Mouse (Mus musculus): ENCODE data around the gene Abcc5. TPM values are rescaled to one million over a fixed set of nuclear protein-coding genes. Genes with fewer than 3 reads are reported as not detected.
"Not testable (repeated sequence)": the region's sequence is repeated elsewhere in the genome, so short reads cannot be mapped to it uniquely, and the experiment has no call there.

Abcc5 gene
- polyA plus RNA-seq, 1 experiment from 2014 or later, result 80.9 TPM

DNA sequence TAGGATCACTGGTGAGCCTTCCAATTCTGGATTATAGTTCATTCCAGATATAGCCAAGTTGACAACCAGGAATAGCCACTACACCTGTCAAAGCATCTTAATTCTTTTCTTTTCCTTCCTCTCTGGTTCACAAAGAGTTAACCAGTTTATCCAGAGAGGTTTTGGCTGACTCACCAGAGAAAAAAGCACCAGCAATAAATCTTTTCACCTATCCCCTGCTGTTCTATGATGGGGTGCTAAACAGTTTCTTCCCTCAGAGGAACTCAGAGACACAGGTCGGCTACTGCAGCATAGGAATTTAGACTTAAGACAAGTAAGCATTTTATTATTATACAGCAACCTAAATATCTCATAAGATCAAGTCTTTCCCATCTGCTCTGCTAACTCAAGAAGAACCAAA lies 29.9 kb upstream of the Abcc5 start:
- H3K27me3 ChIP-seq (ENCODE audit: control insufficient read depth, insufficient read depth, low read length), result no peaks in the 10 kb centered on the region
- no peak overlapping the region for H3K4me2 ChIP-seq (ENCODE audit: low read depth)
- H3K9ac ChIP-seq (ENCODE audit: low read length), result no peak overlapping the region
- no peaks in the 10 kb centered on the region for H3K4me1 ChIP-seq (ENCODE audit: control insufficient read depth, insufficient read depth, low read length)
- no peak overlapping the region for H3K4me3 ChIP-seq (ENCODE audit: low read depth, low read length)
- no peak overlapping the region for H3K27ac ChIP-seq (ENCODE audit: low read depth, low read length)
- WGBS, result 2% methylated on average over 1 of the region's 1 CpGs
- ATAC-seq (ENCODE audit: insufficient read depth, low FRiP score, low TSS enrichment) (no peak), DNase-seq (ENCODE audit: low spot score) (no peak)
- no peaks in the 10 kb centered on the region for H3K36me3 ChIP-seq (ENCODE audit: control insufficient read depth, insufficient read depth, low read length)
- no peaks in the 10 kb centered on the region for H3K9me3 ChIP-seq (ENCODE audit: control insufficient read depth, low read length)

- no peaks in the 10 kb centered on the region for H3K9me3 ChIP-seq (ENCODE audit: control insufficient read depth, low read length)
- no peak for ATAC-seq (ENCODE audit: insufficient read depth, low FRiP score, low TSS enrichment)
- DNase-seq (ENCODE audit: low spot score), result no peak
- H3K4me3 ChIP-seq (ENCODE audit: low read depth, low read length), result no peak overlapping the region
- H3K4me1 ChIP-seq (ENCODE audit: control insufficient read depth, insufficient read depth, low read length), result no peaks in the 10 kb centered on the region
- 90% methylated on average over 6 of the region's 6 CpGs for WGBS
- no peaks in the 10 kb centered on the region for H3K36me3 ChIP-seq (ENCODE audit: control insufficient read depth, insufficient read depth, low read length)
- H3K27me3 ChIP-seq (ENCODE audit: control insufficient read depth, insufficient read depth, low read length), result no peaks in the 10 kb centered on the region
- no peak overlapping the region for H3K27ac ChIP-seq (ENCODE audit: low read depth, low read length)
- no peak overlapping the region for H3K9ac ChIP-seq (ENCODE audit: low read length)
- H3K4me2 ChIP-seq (ENCODE audit: low read depth), result no peak overlapping the region
Measured at GRCm38 (mm10) chr16:20454155-20454654, 28.0 kb upstream of the Abcc5 start.

GRCm38 (mm10) chr16:20451774-20452173 lies 25.6 kb upstream of the Abcc5 start:
- no peaks in the 10 kb centered on the region for H3K36me3 ChIP-seq (ENCODE audit: control insufficient read depth, insufficient read depth, low read length)
- H3K27me3 ChIP-seq (ENCODE audit: control insufficient read depth, insufficient read depth, low read length), result no peaks in the 10 kb centered on the region
- no peak overlapping the region for H3K9ac ChIP-seq (ENCODE audit: low read length)
- no peak overlapping the region for H3K4me2 ChIP-seq (ENCODE audit: low read depth)
- H3K4me1 ChIP-seq (ENCODE audit: control insufficient read depth, insufficient read depth, low read length), result no peaks in the 10 kb centered on the region
- H3K9me3 ChIP-seq (ENCODE audit: control insufficient read depth, low read length), result no peaks in the 10 kb centered on the region
- DNase-seq (ENCODE audit: low spot score), result no peak
- no peak overlapping the region for H3K27ac ChIP-seq (ENCODE audit: low read depth, low read length)
- no peak overlapping the region for H3K4me3 ChIP-seq (ENCODE audit: low read depth, low read length)
- 64% methylated on average over 6 of the region's 6 CpGs for WGBS
- no peak for ATAC-seq (ENCODE audit: insufficient read depth, low FRiP score, low TSS enrichment)

- Histone ChIP-seq H3K27ac (ENCODE audit: low read depth, low read length) (no peak overlapping the region), H3K9me3 (ENCODE audit: control insufficient read depth, low read length) (no peaks in the 10 kb centered on the region), H3K36me3 (ENCODE audit: control insufficient read depth, insufficient read depth, low read length) (no peaks in the 10 kb centered on the region), H3K4me3 (ENCODE audit: low read depth, low read length) (no peak overlapping the region), H3K4me1 (ENCODE audit: control insufficient read depth, insufficient read depth, low read length) (no peaks in the 10 kb centered on the region), H3K9ac (ENCODE audit: low read length) (no peak overlapping the region), H3K27me3 (ENCODE audit: control insufficient read depth, insufficient read depth, low read length) (no peaks in the 10 kb centered on the region), H3K4me2 (ENCODE audit: low read depth) (no peak overlapping the region)
- ATAC-seq (ENCODE audit: insufficient read depth, low FRiP score, low TSS enrichment) (no peak), DNase-seq (ENCODE audit: low spot score) (no peak)
- WGBS, result 100% methylated on average over 1 of the region's 1 CpGs
Measured at GRCm38 (mm10) chr16:20445871-20446270, 19.7 kb upstream of the Abcc5 start.

GRCm38 (mm10) chr16:20444831-20445388 lies 18.7 kb upstream of the Abcc5 start:
- Histone ChIP-seq H3K27ac (ENCODE audit: low read depth, low read length) (no peak overlapping the region), H3K9ac (ENCODE audit: low read length) (no peak overlapping the region), H3K9me3 (ENCODE audit: control insufficient read depth, low read length) (no peaks in the 10 kb centered on the region), H3K4me3 (ENCODE audit: low read depth, low read length) (no peak overlapping the region), H3K36me3 (ENCODE audit: control insufficient read depth, insufficient read depth, low read length) (no peaks in the 10 kb centered on the region), H3K4me2 (ENCODE audit: low read depth) (no peak overlapping the region), H3K4me1 (ENCODE audit: control insufficient read depth, insufficient read depth, low read length) (no peaks in the 10 kb centered on the region), H3K27me3 (ENCODE audit: control insufficient read depth, insufficient read depth, low read length) (no peaks in the 10 kb centered on the region)
- no peak for ATAC-seq (ENCODE audit: insufficient read depth, low FRiP score, low TSS enrichment)
- 53% methylated on average over 7 of the region's 7 CpGs for WGBS
- peak; percentile 12 for DNase-seq (ENCODE audit: low spot score)

GRCm38 (mm10) chr16:20442871-20443270 lies 16.7 kb upstream of the Abcc5 start:
- H3K4me3 ChIP-seq (ENCODE audit: low read depth, low read length), result no peak overlapping the region
- H3K36me3 ChIP-seq (ENCODE audit: control insufficient read depth, insufficient read depth, low read length), result no peaks in the 10 kb centered on the region
- H3K9me3 ChIP-seq (ENCODE audit: control insufficient read depth, low read length), result no peaks in the 10 kb centered on the region
- H3K4me1 ChIP-seq (ENCODE audit: control insufficient read depth, insufficient read depth, low read length), result no peaks in the 10 kb centered on the region
- no peak overlapping the region for H3K27ac ChIP-seq (ENCODE audit: low read depth, low read length)
- H3K4me2 ChIP-seq (ENCODE audit: low read depth), result no peak overlapping the region
- WGBS, result 88% methylated on average over 2 of the region's 2 CpGs
- no peak for DNase-seq (ENCODE audit: low spot score)
- no peak overlapping the region for H3K9ac ChIP-seq (ENCODE audit: low read length)
- ATAC-seq (ENCODE audit: insufficient read depth, low FRiP score, low TSS enrichment), result no peak
- H3K27me3 ChIP-seq (ENCODE audit: control insufficient read depth, insufficient read depth, low read length), result no peaks in the 10 kb centered on the region

DNA sequence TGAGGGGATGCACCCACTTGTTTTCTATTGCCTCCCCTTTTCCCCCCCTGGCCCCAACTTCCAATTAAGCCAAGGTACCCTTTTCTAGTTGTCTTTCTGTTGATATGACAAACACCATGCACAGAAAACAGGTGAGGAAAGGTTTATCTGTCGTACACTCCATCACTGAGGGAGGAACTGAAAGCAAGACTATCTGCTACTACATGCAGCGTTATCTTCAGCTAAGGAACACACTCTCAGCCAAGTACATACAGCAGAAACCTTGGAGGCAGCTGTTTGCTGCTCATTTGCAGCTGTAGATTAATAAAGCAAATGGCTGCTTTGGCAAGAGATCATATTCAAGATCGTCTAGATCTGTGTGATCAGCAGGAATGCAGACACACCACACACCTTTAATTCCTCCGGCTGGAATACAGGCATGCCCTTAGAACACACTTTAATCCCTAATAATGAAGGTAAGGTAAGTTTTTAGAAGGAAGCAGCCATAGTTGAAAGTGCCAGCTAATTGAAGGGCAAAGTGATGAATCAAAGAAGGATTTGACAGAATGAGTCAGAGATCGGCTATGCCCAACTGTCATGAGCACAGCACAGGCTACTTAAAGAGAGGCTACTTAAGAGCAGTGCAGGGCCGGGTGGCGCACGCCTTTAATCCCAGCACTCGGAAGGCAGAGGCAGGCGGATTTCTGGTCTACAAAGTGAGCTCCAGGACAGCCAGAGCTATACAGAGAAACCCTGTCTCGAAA lies 12.7 kb upstream of the Abcc5 start:
- DNase-seq (ENCODE audit: low spot score) (no peak), ATAC-seq (ENCODE audit: insufficient read depth, low FRiP score, low TSS enrichment) (no peak)
- no peak overlapping the region for H3K4me3 ChIP-seq (ENCODE audit: low read depth, low read length)
- no peak overlapping the region for H3K9ac ChIP-seq (ENCODE audit: low read length)
- no peaks in the 10 kb centered on the region for H3K4me1 ChIP-seq (ENCODE audit: control insufficient read depth, insufficient read depth, low read length)
- H3K27ac ChIP-seq (ENCODE audit: low read depth, low read length), result no peak overlapping the region
- no peaks in the 10 kb centered on the region for H3K36me3 ChIP-seq (ENCODE audit: control insufficient read depth, insufficient read depth, low read length)
- H3K27me3 ChIP-seq (ENCODE audit: control insufficient read depth, insufficient read depth, low read length), result no peaks in the 10 kb centered on the region
- no peak overlapping the region for H3K4me2 ChIP-seq (ENCODE audit: low read depth)
- no peaks in the 10 kb centered on the region for H3K9me3 ChIP-seq (ENCODE audit: control insufficient read depth, low read length)
- WGBS, result 90% methylated on average over 11 of the region's 11 CpGs

- DNase-seq (ENCODE audit: low spot score); H3K36me3 ChIP-seq (ENCODE audit: control insufficient read depth, insufficient read depth, low read length); H3K27ac ChIP-seq (ENCODE audit: low read depth, low read length); H3K4me2 ChIP-seq (ENCODE audit: low read depth); H3K4me3 ChIP-seq (ENCODE audit: low read depth, low read length); ATAC-seq (ENCODE audit: insufficient read depth, low FRiP score, low TSS enrichment); H3K9ac ChIP-seq (ENCODE audit: low read length); H3K9me3 ChIP-seq (ENCODE audit: control insufficient read depth, low read length); H3K4me1 ChIP-seq (ENCODE audit: control insufficient read depth, insufficient read depth, low read length); H3K27me3 ChIP-seq (ENCODE audit: control insufficient read depth, insufficient read depth, low read length): not testable (repeated sequence)
- 90% methylated on average over 1 of the region's 1 CpGs for WGBS
Measured at GRCm38 (mm10) chr16:20438046-20438445, 11.9 kb upstream of the Abcc5 start.

DNA sequence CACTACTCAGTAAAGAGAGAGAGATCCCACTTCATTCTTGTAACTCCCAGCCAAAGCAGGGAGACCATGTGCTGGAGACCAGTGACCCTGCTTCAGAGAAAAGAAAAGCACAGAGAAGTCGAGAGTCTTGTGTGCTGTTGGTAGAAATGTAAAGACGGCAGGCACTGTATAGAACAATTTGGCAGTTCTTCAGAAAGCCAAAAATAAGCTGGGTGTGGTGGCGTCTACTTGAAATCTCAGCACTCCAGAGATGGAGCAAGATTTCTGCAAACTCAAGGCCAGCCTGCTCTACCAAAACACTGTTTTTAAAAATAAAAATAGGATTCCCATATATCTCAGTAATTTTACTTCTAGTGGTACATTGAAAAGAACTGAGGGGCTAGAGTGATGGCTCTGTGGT lies 10.1 kb upstream of the Abcc5 start:
- WGBS, result 92% methylated on average over 3 of the region's 3 CpGs
- DNase-seq (ENCODE audit: low spot score) (no peak), ATAC-seq (ENCODE audit: insufficient read depth, low FRiP score, low TSS enrichment) (no peak)
- H3K4me2 ChIP-seq (ENCODE audit: low read depth), result no peak overlapping the region
- H3K27ac ChIP-seq (ENCODE audit: low read depth, low read length), result no peak overlapping the region
- no peak overlapping the region for H3K4me3 ChIP-seq (ENCODE audit: low read depth, low read length)
- no peaks in the 10 kb centered on the region for H3K27me3 ChIP-seq (ENCODE audit: control insufficient read depth, insufficient read depth, low read length)
- no peak overlapping the region for H3K9ac ChIP-seq (ENCODE audit: low read length)
- no peaks in the 10 kb centered on the region for H3K36me3 ChIP-seq (ENCODE audit: control insufficient read depth, insufficient read depth, low read length)
- H3K9me3 ChIP-seq (ENCODE audit: control insufficient read depth, low read length), result no peaks in the 10 kb centered on the region
- H3K4me1 ChIP-seq (ENCODE audit: control insufficient read depth, insufficient read depth, low read length), result no peaks in the 10 kb centered on the region

All from neural tube, embryonic 11.5 days (tissue).